Mouse (Mus musculus) macrophage (primary cell): Measurements from ENCODE around the gene Gmpr. TPM values are rescaled to one million over a fixed set of nuclear protein-coding genes. Genes with fewer than 3 reads are reported as not detected.

Experiments used
- H3K27ac ChIP-seq: fragments of 350-480 bp; formaldehyde crosslinking; 2 replicates; pipeline ENCODE4 v1.9.0; 2021
- H3K36me3 ChIP-seq: fragments of 350-480 bp; formaldehyde crosslinking; 2 replicates; pipeline ENCODE4 v1.9.0; 2021; ENCODE audit errors: inconsistent target
- H3K4me3 ChIP-seq: fragments of 350-480 bp; formaldehyde crosslinking; 2 replicates; pipeline ENCODE4 v1.9.0; 2021; ENCODE audit errors: inconsistent target
- H3K79me2 ChIP-seq: fragments of 350-480 bp; formaldehyde crosslinking; 2 replicates; pipeline ENCODE4 v1.9.0; 2021; ENCODE audit errors: inconsistent target
- WGBS: methylation state at CpG from one replicate; pipeline ENCODE4 v1.1.7; 2026; ENCODE audit warnings: inconsistent platforms; ENCODE audit not compliant: missing documents; 5-methylcytosine and 5-hydroxymethylcytosine counted together
- polyA plus RNA-seq: library from polyadenylated mRNA; stranded (reverse); fragments of 250-400 nt; gene quantifications from 3 replicates; pipeline ENCODE4 v1.2.4, GENCODE M21; 2018; ENCODE audit warnings: inconsistent platforms

Gmpr gene
- polyA plus RNA-seq, 1 experiment from 2014 or later, result 7.1 TPM

GRCm38 (mm10) chr13:45514115-45514514 is 6.9 kb downstream of the Gmpr start:
- Histone ChIP-seq H3K4me3 (no peak overlapping the region), H3K36me3 (no peaks in the 10 kb centered on the region), H3K27ac (no peak overlapping the region), H3K79me2 (no peaks in the 10 kb centered on the region)
- WGBS, result 60% methylated on average over 5 of the region's 5 CpGs

- WGBS, result 72% methylated on average over 8 of the region's 8 CpGs
- no peak overlapping the region for H3K4me3 ChIP-seq
- H3K79me2 ChIP-seq, result no peaks in the 10 kb centered on the region
- H3K36me3 ChIP-seq, result no peaks in the 10 kb centered on the region
- no peak overlapping the region for H3K27ac ChIP-seq
Measured at GRCm38 (mm10) chr13:45514832-45515422, 7.7 kb downstream of the Gmpr start.

GRCm38 (mm10) chr13:45516501-45517393 is 9.5 kb downstream of the Gmpr start:
- Histone ChIP-seq H3K79me2 (no peaks in the 10 kb centered on the region), H3K4me3 (no peak overlapping the region), H3K27ac (no peak overlapping the region), H3K36me3 (no peaks in the 10 kb centered on the region)
- 61% methylated on average over 24 of the region's 24 CpGs for WGBS

GRCm38 (mm10) chr13:45524305-45524704 is 17.1 kb downstream of the Gmpr start:
- H3K79me2 ChIP-seq, result no peaks in the 10 kb centered on the region
- WGBS, result 94% methylated on average over 3 of the region's 3 CpGs
- no peaks in the 10 kb centered on the region for H3K36me3 ChIP-seq
- H3K27ac ChIP-seq, result no peak overlapping the region
- no peak overlapping the region for H3K4me3 ChIP-seq

- no peaks in the 10 kb centered on the region for H3K79me2 ChIP-seq
- H3K4me3 ChIP-seq, result no peak overlapping the region
- 97% methylated on average over 6 of the region's 6 CpGs for WGBS
- no peak overlapping the region for H3K27ac ChIP-seq
- H3K36me3 ChIP-seq, result no peaks in the 10 kb centered on the region
Measured at GRCm38 (mm10) chr13:45524791-45525435, 17.7 kb downstream of the Gmpr start.

- Histone ChIP-seq H3K27ac (no peak overlapping the region), H3K36me3 (no peaks in the 10 kb centered on the region), H3K4me3 (no peak overlapping the region), H3K79me2 (no peaks in the 10 kb centered on the region)
- WGBS, result 95% methylated on average over 7 of the region's 7 CpGs
Measured at GRCm38 (mm10) chr13:45526230-45526629, 19.0 kb downstream of the Gmpr start.

- Histone ChIP-seq H3K36me3 (no peaks in the 10 kb centered on the region), H3K27ac (no peak overlapping the region), H3K4me3 (no peak overlapping the region), H3K79me2 (no peaks in the 10 kb centered on the region)
- 65% methylated on average over 11 of the region's 11 CpGs for WGBS
Measured at GRCm38 (mm10) chr13:45527232-45527964, 20.2 kb downstream of the Gmpr start.

- WGBS, result 87% methylated on average over 4 of the region's 4 CpGs
- H3K27ac ChIP-seq, result no peak overlapping the region
- no peaks in the 10 kb centered on the region for H3K36me3 ChIP-seq
- H3K4me3 ChIP-seq, result no peak overlapping the region
- H3K79me2 ChIP-seq, result no peaks in the 10 kb centered on the region
Measured at GRCm38 (mm10) chr13:45528787-45529186, 21.5 kb downstream of the Gmpr start.

- Histone ChIP-seq H3K79me2 (no peaks in the 10 kb centered on the region), H3K36me3 (no peaks in the 10 kb centered on the region), H3K27ac (no peak overlapping the region), H3K4me3 (no peak overlapping the region)
- WGBS, result 44% methylated on average over 6 of the region's 6 CpGs
Measured at GRCm38 (mm10) chr13:45530754-45531153, 23.5 kb downstream of the Gmpr start.

- H3K27ac ChIP-seq, result no peak overlapping the region
- H3K4me3 ChIP-seq, result no peak overlapping the region
Measured at GRCm38 (mm10) chr13:45535731-45536453, 28.6 kb downstream of the Gmpr start.

GRCm38 (mm10) chr13:45537110-45537509 is 29.9 kb downstream of the Gmpr start:
- Histone ChIP-seq H3K27ac (no peak overlapping the region), H3K4me3 (no peak overlapping the region), H3K36me3 (no peaks in the 10 kb centered on the region), H3K79me2 (no peaks in the 10 kb centered on the region)
- WGBS, result 84% methylated on average over 9 of the region's 9 CpGs

More at GRCm38 (mm10) chr13:45535731-45536453, 28.6 kb downstream of the Gmpr start:
- H3K79me2 ChIP-seq, result no peaks in the 10 kb centered on the region
- H3K36me3 ChIP-seq, result no peaks in the 10 kb centered on the region
- WGBS, result 96% methylated on average over 9 of the region's 9 CpGs

GRCm38 (mm10) chr13:45538091-45538490 is 30.8 kb downstream of the Gmpr start:
- no peak overlapping the region for H3K27ac ChIP-seq
- H3K4me3 ChIP-seq, result no peak overlapping the region
- WGBS, result 88% methylated on average over 9 of the region's 9 CpGs
- no peaks in the 10 kb centered on the region for H3K36me3 ChIP-seq
- no peaks in the 10 kb centered on the region for H3K79me2 ChIP-seq

GRCm38 (mm10) chr13:45538532-45539204 is 31.4 kb downstream of the Gmpr start:
- no peak overlapping the region for H3K27ac ChIP-seq
- WGBS, result 60% methylated on average over 9 of the region's 10 CpGs
- H3K36me3 ChIP-seq, result no peaks in the 10 kb centered on the region
- H3K79me2 ChIP-seq, result no peaks in the 10 kb centered on the region
- no peak overlapping the region for H3K4me3 ChIP-seq
